ENCODE assay signal across 10 mouse cellular contexts in the genomic region with DNA sequence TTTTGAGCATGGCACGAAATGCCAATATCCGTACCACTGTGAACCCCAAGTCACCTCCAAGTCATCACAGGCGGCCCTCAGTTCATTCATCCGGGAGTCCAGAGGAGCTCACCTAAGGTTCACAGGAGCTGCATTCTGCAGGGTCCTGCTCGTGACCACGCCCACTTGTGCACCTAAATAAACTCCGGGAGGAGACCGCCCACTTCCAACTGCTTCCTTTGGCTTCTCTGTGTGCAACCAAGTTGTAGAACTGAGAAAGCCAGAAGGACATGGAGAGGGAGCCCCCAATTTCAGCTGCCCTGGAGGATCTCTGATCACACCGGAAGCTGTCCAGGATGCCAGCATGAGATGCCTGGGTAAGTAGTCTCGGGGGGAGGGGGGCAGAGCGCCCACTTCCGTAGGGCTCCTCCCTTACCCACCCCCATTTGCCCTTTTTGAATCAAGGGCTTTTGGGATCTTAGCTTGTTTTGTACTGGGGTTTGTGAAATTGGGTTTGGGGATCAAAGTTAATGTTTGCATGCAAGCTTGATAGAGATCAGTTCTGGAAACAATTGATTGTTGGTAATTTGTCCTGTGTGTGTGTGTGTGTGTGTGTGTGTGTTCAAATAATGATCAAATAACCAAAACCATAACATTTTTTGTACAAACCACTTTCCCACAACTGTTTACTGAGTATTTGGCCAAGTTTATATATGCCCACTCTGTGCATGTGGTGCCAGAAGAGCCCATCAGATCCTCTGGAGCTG. TPM values are rescaled to one million over a fixed set of nuclear protein-coding genes. Genes with fewer than 3 reads are reported as not detected.
DNase-seq lines count a peak whose midpoint lies in the region; ATAC-seq and TF ChIP-seq lines count a peak whose summit lies in the region.
"Had no signal": no experiment of that assay in that cellular context is flagged by ENCODE, and none has a peak within 500 bp of the region (broad histone marks: within the 10 kb centered on the region; RNA-seq: fewer than 3 reads in every experiment).

A gene (plus strand): TSS at position 252 of the 746 bp plus-strand sequence.

- H3K9me3 ChIP-seq in forebrain, embryonic 16.5 days (ENCODE audit: control insufficient read depth, low read length) = no peaks in the 10 kb centered on the region
- H3K9me3 ChIP-seq in forebrain, embryonic 12.5 days = no peaks in the 10 kb centered on the region
- no peaks in the 10 kb centered on the region for H3K9me3 ChIP-seq in hindbrain, postnatal 0 days (ENCODE audit: low read length)
- no peaks in the 10 kb centered on the region for H3K9me3 ChIP-seq in midbrain, postnatal 0 days (ENCODE audit: low read length)
- H3K9me3 ChIP-seq: midbrain, embryonic 12.5 days had no signal

- no peak within 1 kb of the TSS for H3K4me2 ChIP-seq in forebrain, embryonic 16.5 days (ENCODE audit: low read length)
- no peak within 1 kb of the TSS for H3K4me2 ChIP-seq in forebrain, embryonic 12.5 days
- H3K4me2 ChIP-seq in hindbrain, postnatal 0 days (ENCODE audit: low read depth, low read length) = no peak within 1 kb of the TSS
- no peak within 1 kb of the TSS for H3K4me2 ChIP-seq in midbrain, postnatal 0 days (ENCODE audit: low read depth, low read length, poor library complexity, severe bottlenecking)
- H3K4me2 ChIP-seq: midbrain, embryonic 12.5 days had no signal

- peaks cover 7% of the 10 kb centered on the region for H3K4me1 ChIP-seq in forebrain, embryonic 16.5 days (replicated peaks; ENCODE audit: control insufficient read depth, insufficient read depth, low read length)
- no peaks in the 10 kb centered on the region for H3K4me1 ChIP-seq in forebrain, embryonic 12.5 days
- no peaks in the 10 kb centered on the region for H3K4me1 ChIP-seq in lung, adult 2 months (ENCODE audit: control insufficient read depth, insufficient read depth, low read length)
- no peaks in the 10 kb centered on the region for H3K4me1 ChIP-seq in hindbrain, postnatal 0 days (ENCODE audit: insufficient read depth, low read length)
- H3K4me1 ChIP-seq in midbrain, postnatal 0 days (ENCODE audit: insufficient read depth, low read length) = no peaks in the 10 kb centered on the region
- H3K4me1 ChIP-seq: midbrain, embryonic 12.5 days had no signal

- no peak within 1 kb of the TSS for H3K27ac ChIP-seq in forebrain, embryonic 16.5 days (ENCODE audit: low read length)
- no peak within 1 kb of the TSS for H3K27ac ChIP-seq in forebrain, embryonic 12.5 days
- no peak within 1 kb of the TSS for H3K27ac ChIP-seq in hindbrain, postnatal 0 days
- H3K27ac ChIP-seq in midbrain, postnatal 0 days (ENCODE audit: low read depth, low read length) = no peak within 1 kb of the TSS
- H3K27ac ChIP-seq: midbrain, embryonic 12.5 days had no signal

- no peaks in the 10 kb centered on the region for H3K36me3 ChIP-seq in forebrain, embryonic 16.5 days (ENCODE audit: control insufficient read depth, insufficient read depth)
- H3K36me3 ChIP-seq in forebrain, embryonic 12.5 days (replicated peaks) = no peaks in the 10 kb centered on the region
- no peaks in the 10 kb centered on the region for H3K36me3 ChIP-seq in hindbrain, postnatal 0 days (ENCODE audit: insufficient read depth, low read length)
- H3K36me3 ChIP-seq in midbrain, postnatal 0 days (ENCODE audit: insufficient read depth, low read length) = no peaks in the 10 kb centered on the region
- H3K36me3 ChIP-seq: midbrain, embryonic 12.5 days had no signal

- no peak for TF ChIP-seq POLR2A in lung, adult 2 months (IDR thresholded peaks at IDR 0.05; ENCODE audit: borderline replicate concordance, extremely low read depth, low read depth, low read length)

- no peak for TF ChIP-seq CTCF in lung, adult 2 months (IDR thresholded peaks at IDR 0.05; ENCODE audit: insufficient read depth, low read length)
- no peak for TF ChIP-seq CTCF in hindbrain, postnatal 0 days (IDR thresholded peaks at IDR 0.05; ENCODE audit: low read depth)
- TF ChIP-seq CTCF in midbrain, postnatal 0 days (IDR thresholded peaks at IDR 0.05) = no peak

- no peak for DNase-seq in lung, adult 2 months
- DNase-seq in lung, postnatal 36 days = no peak
- no peak for DNase-seq in hindbrain, postnatal 0 days (ENCODE audit: low spot score)
- no peak for DNase-seq in midbrain, postnatal 0 days (ENCODE audit: low spot score)
- DNase-seq in ovary, postnatal 36 days (ENCODE audit: low spot score) = no peak
- DNase-seq: B cell, adult 2 months had no signal

- ATAC-seq in forebrain, embryonic 16.5 days = no peak
- no peak for ATAC-seq in forebrain, embryonic 12.5 days (ENCODE audit: low FRiP score)
- no peak for ATAC-seq in hindbrain, postnatal 0 days
- no peak for ATAC-seq in midbrain, postnatal 0 days (ENCODE audit: low FRiP score)
- ATAC-seq in inflammation-experienced regulatory T-cells, adult 6 months = no peak

- no peak within 1 kb of the TSS for H3K4me3 ChIP-seq in forebrain, embryonic 16.5 days (replicated peaks; ENCODE audit: low read length)
- no peak within 1 kb of the TSS for H3K4me3 ChIP-seq in forebrain, embryonic 12.5 days (replicated peaks)
- no peak within 1 kb of the TSS for H3K4me3 ChIP-seq in lung, adult 2 months (replicated peaks; ENCODE audit: extremely low read depth, low read depth, low read length)
- no peak within 1 kb of the TSS for H3K4me3 ChIP-seq in hindbrain, postnatal 0 days (ENCODE audit: low read length)
- H3K4me3 ChIP-seq in midbrain, postnatal 0 days (ENCODE audit: low read depth, low read length) = no peak within 1 kb of the TSS
- H3K4me3 ChIP-seq: midbrain, embryonic 12.5 days had no signal

- H3K9ac ChIP-seq in forebrain, embryonic 16.5 days (replicated peaks; ENCODE audit: low read depth, low read length) = no peak within 1 kb of the TSS
- no peak within 1 kb of the TSS for H3K9ac ChIP-seq in forebrain, embryonic 12.5 days
- no peak within 1 kb of the TSS for H3K9ac ChIP-seq in hindbrain, postnatal 0 days (replicated peaks; ENCODE audit: low read length)
- H3K9ac ChIP-seq in midbrain, postnatal 0 days (replicated peaks; ENCODE audit: low read length, poor library complexity, severe bottlenecking) = no peak within 1 kb of the TSS
- H3K9ac ChIP-seq: midbrain, embryonic 12.5 days had no signal

- no peaks in the 10 kb centered on the region for H3K27me3 ChIP-seq in forebrain, embryonic 16.5 days (replicated peaks; ENCODE audit: control insufficient read depth, insufficient read depth, low read length)
- no peaks in the 10 kb centered on the region for H3K27me3 ChIP-seq in forebrain, embryonic 12.5 days
- H3K27me3 ChIP-seq in hindbrain, postnatal 0 days (ENCODE audit: insufficient read depth, low read length) = no peaks in the 10 kb centered on the region
- no peaks in the 10 kb centered on the region for H3K27me3 ChIP-seq in midbrain, postnatal 0 days (ENCODE audit: insufficient read depth, low read length)
- H3K27me3 ChIP-seq: midbrain, embryonic 12.5 days had no signal

- 82% methylated on average over 12 of the region's 12 CpGs for WGBS in forebrain, embryonic 16.5 days
- WGBS in forebrain, embryonic 12.5 days = 81% methylated on average over 12 of the region's 12 CpGs
- 74% methylated on average over 12 of the region's 12 CpGs for WGBS in lung, adult 2 months
- WGBS in hindbrain, postnatal 0 days = 87% methylated on average over 12 of the region's 12 CpGs
- WGBS in midbrain, postnatal 0 days = 85% methylated on average over 12 of the region's 12 CpGs

RNA-seq across cellular contexts. Expression of the gene that starts here (rescaled TPM):
- 33.3 and 38.0 TPM in 2 replicates for polyA plus RNA-seq in forebrain, embryonic 16.5 days (2015; fragmentation: Nextera tagmentation; extraction: Ambion mirVana)
- polyA plus RNA-seq in forebrain, embryonic 12.5 days (2016; fragmentation: Nextera tagmentation; extraction: Ambion mirVana) = 2.0 TPM in 2 replicates
- 14.7 and 17.9 TPM in 2 replicates for polyA plus RNA-seq in lung, adult 2 months (2012; rRNA removed)
- 168 and 214 TPM in 2 replicates for total RNA-seq in hindbrain, postnatal 0 days (2014; rRNA removed)
- polyA plus RNA-seq in hindbrain, postnatal 0 days (2015; fragmentation: Nextera tagmentation; extraction: Ambion mirVana) = 131 and 145 TPM in 2 replicates
- total RNA-seq in midbrain, postnatal 0 days (2014; rRNA removed) = 111 and 125 TPM in 2 replicates
- polyA plus RNA-seq in midbrain, postnatal 0 days (2015; fragmentation: Nextera tagmentation; extraction: Ambion mirVana) = 83.8 and 101 TPM in 2 replicates
- polyA plus RNA-seq in inflammation-experienced regulatory T-cells, adult 6 months (2017; shearing (Covaris generic)) = under 1 TPM in 2 of 3 experiments, not detected in 1; 0.34 to 0.77 TPM
